Mouse (Mus musculus) bone marrow, adult 2 months (tissue): ENCODE measurements around the gene Pdcd7. TPM values are rescaled to one million over a fixed set of nuclear protein-coding genes. Genes with fewer than 3 reads are reported as not detected.

Source experiments
- H3K27ac ChIP-seq: fragments of 200-500 bp; 2 replicates; pipeline ENCODE4 v1.5.1; 2012; ENCODE audit warnings: low read depth, mild to moderate bottlenecking, control low read depth, inconsistent platforms, low read length; ENCODE audit not compliant: control insufficient read depth, poor library complexity, insufficient read depth
- H3K4me1 ChIP-seq: fragments of 200-500 bp; 2 replicates; pipeline ENCODE4 v1.6.1; 2011; ENCODE audit warnings: low read length; ENCODE audit not compliant: control insufficient read depth, insufficient read depth
- H3K4me3 ChIP-seq: fragments of 200-500 bp; replicated peaks from 2 replicates; pipeline ENCODE3; 2011; ENCODE audit warnings: mild to moderate bottlenecking, low read depth, low read length, control low read depth; ENCODE audit not compliant: control insufficient read depth
- CTCF ChIP-seq: fragments of 200-500 bp; IDR thresholded peaks from 2 replicates; pipeline ENCODE4 v1.5.1; 2011; ENCODE audit warnings: low read length, control low read depth; ENCODE audit not compliant: control insufficient read depth, insufficient read depth
- POLR2A ChIP-seq: fragments of 200-500 bp; IDR thresholded peaks from 2 replicates; pipeline ENCODE4 v1.6.1; 2011; ENCODE audit warnings: low read depth, mild to moderate bottlenecking, control low read depth, low read length, borderline replicate concordance; ENCODE audit not compliant: control insufficient read depth
- WGBS: fragments of 180-500 bp; shearing (Covaris S2); methylation state at CpG from one replicate; pipeline ENCODE4 v1.1.7; 2018; 5-methylcytosine and 5-hydroxymethylcytosine counted together
- polyA plus RNA-seq: library from polyadenylated mRNA; stranded (reverse); fragments of >200 nt; gene quantifications from 2 replicates; pipeline ENCODE4 v1.2.4, GENCODE M21; 2011; ENCODE audit warnings: low replicate concordance; ENCODE audit not compliant: missing spikeins, insufficient read depth, insufficient read length

Pdcd7 gene
- polyA plus RNA-seq, 1 experiment = 16.3 TPM

DNA sequence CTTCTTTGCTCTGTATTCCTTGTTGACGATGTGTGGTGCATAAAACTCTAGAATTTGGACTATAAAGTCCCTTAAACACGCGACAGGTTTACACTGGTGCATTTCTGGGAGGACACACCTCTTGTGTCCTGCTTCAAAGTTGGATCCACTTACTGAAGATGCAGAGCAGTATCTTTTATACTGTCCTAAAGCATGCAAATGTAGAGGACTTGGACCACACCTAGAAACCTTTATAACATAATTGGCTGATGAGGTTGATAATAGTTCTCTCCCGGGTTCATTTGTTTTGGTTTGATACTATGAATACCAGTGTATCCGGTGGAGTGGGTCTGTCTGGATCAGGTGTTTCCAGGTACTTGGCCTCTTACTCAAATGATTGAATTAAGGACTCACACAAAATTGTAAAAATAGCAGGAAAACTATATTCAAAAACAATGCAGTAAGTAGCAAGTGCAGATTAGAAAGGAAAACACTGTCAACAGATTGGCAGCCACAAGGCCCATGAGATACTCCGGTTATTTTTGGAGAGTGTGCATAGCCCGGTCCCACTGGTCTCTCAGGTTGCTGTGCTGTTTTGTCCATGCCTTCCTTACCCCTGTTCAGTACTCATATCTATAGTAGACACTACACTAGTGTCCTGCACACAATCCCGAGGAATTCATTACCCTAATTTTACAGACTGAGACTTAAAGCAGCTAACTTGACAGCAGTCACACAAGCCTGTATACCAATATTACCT lies 1.4 kb downstream of the Pdcd7 start:
- TF ChIP-seq POLR2A = no peak
- TF ChIP-seq CTCF = no peak
- peak overlapping the region; percentile 93; the same call in 1 of the 2 replicates for H3K27ac ChIP-seq
- WGBS = 30% methylated on average over 8 of the region's 8 CpGs
- peak overlapping the region; percentile 81 for H3K4me3 ChIP-seq
- no peaks in the 10 kb centered on the region; the same call in 1 of the 2 replicates for H3K4me1 ChIP-seq

DNA sequence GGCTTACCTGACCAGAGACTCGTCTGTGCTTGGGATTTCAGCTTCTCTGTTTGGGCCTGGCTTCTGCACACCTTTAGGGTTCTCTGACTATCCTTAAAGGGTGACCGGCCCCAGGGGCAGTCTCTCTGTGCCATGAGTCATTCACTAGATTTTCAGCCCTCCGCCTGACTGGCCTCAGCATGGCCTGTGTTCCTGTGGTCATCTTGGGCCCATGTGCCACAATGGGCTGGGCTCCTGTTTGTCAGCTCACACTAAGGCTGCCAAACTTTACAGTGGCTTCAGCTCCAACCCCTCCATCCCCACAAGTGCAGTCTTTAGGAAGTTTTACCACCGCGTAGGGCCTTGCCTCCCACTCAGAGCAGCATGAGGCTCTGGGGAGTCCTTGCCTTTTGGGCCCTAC lies 7.3 kb downstream of the Pdcd7 start:
- Histone ChIP-seq H3K4me1 (no peaks in the 10 kb centered on the region), H3K4me3 (no peak overlapping the region), H3K27ac (no peak overlapping the region)
- TF ChIP-seq CTCF (no peak), POLR2A (no peak)
- WGBS = 85% methylated on average over 5 of the region's 5 CpGs

GRCm38 (mm10) chr9:65356561-65356960 lies 10.7 kb downstream of the Pdcd7 start:
- no peaks in the 10 kb centered on the region; the same call in 1 of the 2 replicates for H3K4me1 ChIP-seq
- WGBS = 86% methylated on average over 7 of the region's 7 CpGs
- TF ChIP-seq POLR2A = no peak
- no peak for TF ChIP-seq CTCF
- H3K27ac ChIP-seq = no peak overlapping the region
- H3K4me3 ChIP-seq = no peak overlapping the region

DNA sequence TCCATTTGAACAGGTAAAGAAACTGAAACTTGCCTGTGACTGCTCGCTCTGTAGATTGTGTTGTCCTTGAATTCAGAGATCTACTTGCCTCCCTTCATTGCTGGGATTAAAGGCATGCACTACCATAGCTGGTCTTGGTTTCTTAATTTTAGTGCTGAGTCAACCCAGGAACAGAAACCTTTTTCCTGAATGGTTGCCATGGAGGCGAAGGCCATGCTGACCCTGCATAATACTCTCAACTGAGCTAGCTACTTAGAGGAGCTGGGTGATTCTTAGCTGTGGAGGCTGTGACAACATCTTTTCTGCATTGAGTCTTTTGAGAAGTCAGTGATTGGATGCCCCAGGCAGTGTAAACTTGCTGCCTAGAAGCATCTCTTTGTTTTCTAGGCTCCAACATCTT lies 11.1 kb downstream of the Pdcd7 start:
- no peak for TF ChIP-seq POLR2A
- TF ChIP-seq CTCF = no peak
- H3K4me3 ChIP-seq = no peak overlapping the region
- 78% methylated on average over 2 of the region's 2 CpGs for WGBS
- no peaks in the 10 kb centered on the region; the same call in 1 of the 2 replicates for H3K4me1 ChIP-seq
- no peak overlapping the region for H3K27ac ChIP-seq

GRCm38 (mm10) chr9:65358956-65359480 lies 13.1 kb downstream of the Pdcd7 start:
- no peak for TF ChIP-seq CTCF
- no peak for TF ChIP-seq POLR2A
- Histone ChIP-seq H3K4me3 (no peak overlapping the region), H3K27ac (no peak overlapping the region), H3K4me1 (no peaks in the 10 kb centered on the region; the same call in 1 of the 2 replicates)
- 87% methylated on average over 1 of the region's 1 CpGs for WGBS

- WGBS = 89% methylated on average over 16 of the region's 16 CpGs
- H3K4me3 ChIP-seq = no peak within 1 kb of the TSS
- no peak within 1 kb of the TSS for H3K27ac ChIP-seq
- H3K4me1 ChIP-seq = no peaks in the 10 kb centered on the region; the same call in 1 of the 2 replicates
- no peak for TF ChIP-seq POLR2A
- no peak for TF ChIP-seq CTCF
These were observed 14.9 kb downstream of the Pdcd7 start, which contains the start of gene Ubap1l for GRCm38 (mm10) chr9:65360641-65361448. Gene Ubap1l (plus strand): TSS chr9:65361041.

DNA sequence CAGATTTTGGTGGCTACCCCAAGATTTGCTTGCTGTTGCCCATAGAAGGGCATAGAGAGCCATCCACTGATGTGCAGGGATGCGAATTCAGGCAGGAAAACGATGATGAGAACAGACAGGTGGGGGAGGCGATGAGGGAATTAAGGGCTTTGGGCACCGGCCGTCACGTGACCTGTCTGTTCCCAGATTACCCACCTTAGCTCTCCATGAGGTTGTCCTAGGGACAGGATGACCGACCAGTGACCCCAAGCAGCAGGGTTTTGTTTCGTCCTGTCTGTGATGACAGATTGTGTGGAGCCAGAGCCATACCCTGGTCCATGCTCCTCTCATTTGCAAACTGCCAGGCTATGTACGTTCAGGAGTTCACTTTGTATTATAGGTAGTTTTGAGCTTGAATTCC lies 17.8 kb downstream of the Pdcd7 start:
- WGBS = 89% methylated on average over 9 of the region's 9 CpGs
- Histone ChIP-seq H3K27ac (no peak overlapping the region), H3K4me3 (no peak overlapping the region), H3K4me1 (no peaks in the 10 kb centered on the region; the same call in 1 of the 2 replicates)
- TF ChIP-seq POLR2A (no peak), CTCF (no peak)

- WGBS = 85% methylated on average over 7 of the region's 7 CpGs
These were observed 19.8 kb downstream of the Pdcd7 start for GRCm38 (mm10) chr9:65365721-65366120.

More at GRCm38 (mm10) chr9:65365721-65366120, 19.8 kb downstream of the Pdcd7 start:
- Histone ChIP-seq H3K27ac (no peak overlapping the region), H3K4me3 (no peak overlapping the region), H3K4me1 (no peaks in the 10 kb centered on the region)
- TF ChIP-seq CTCF (no peak), POLR2A (no peak)
